Mouse (Mus musculus) adrenal gland, adult 18-20 months (tissue): ENCODE data around the gene Map2k4. TPM values are rescaled to one million over a fixed set of nuclear protein-coding genes. Genes with fewer than 3 reads are reported as not detected.

Experiments
- microRNA-seq, 2 experiments: library from miRNA; unstranded; fragments of <30 nt; microRNA quantifications; one replicate each; pipeline ENCODE4 v1.2.0; 2021; ENCODE audit warnings: borderline number of aligned reads in 2 of 2
- total RNA-seq, 2 experiments: library from RNA; stranded (reverse); gene quantifications; 1 replicate in 1 of 2; 2 replicates in 1 of 2; pipeline ENCODE4 v1.2.3; 2021

The Map2k4 gene
- total RNA-seq, 2 experiments from 2014 or later, result 40.0 to 62.2 TPM

Small RNA genes lying within 50 kb of the gene (microRNA-seq; reads per million reads assigned to microRNA genes)
- gene Mir744, result 16,292 to 21,120 reads per million in 2 experiments

Other genes with a start within 250 kb of the Map2k4 start
- gene Zkscan6, start 18.9 kb upstream of the Map2k4 start, total RNA-seq, result 10 to 100 TPM; 10.0 to 14.0 TPM